Mouse (Mus musculus): Measurements from ENCODE around the gene Krtcap2.

- peak; percentile 82 for TF ChIP-seq CTCF (IDR thresholded peaks at IDR 0.05; ENCODE audit: extremely low read depth, insufficient read depth, low read length)
- no peak for TF ChIP-seq POLR2A (IDR thresholded peaks at IDR 0.05; ENCODE audit: extremely low read depth, insufficient read depth, low read length)
These were observed 3.4 kb upstream of the Krtcap2 start for GRCm38 (mm10) chr3:89242331-89242895.
